In the genomic region with DNA sequence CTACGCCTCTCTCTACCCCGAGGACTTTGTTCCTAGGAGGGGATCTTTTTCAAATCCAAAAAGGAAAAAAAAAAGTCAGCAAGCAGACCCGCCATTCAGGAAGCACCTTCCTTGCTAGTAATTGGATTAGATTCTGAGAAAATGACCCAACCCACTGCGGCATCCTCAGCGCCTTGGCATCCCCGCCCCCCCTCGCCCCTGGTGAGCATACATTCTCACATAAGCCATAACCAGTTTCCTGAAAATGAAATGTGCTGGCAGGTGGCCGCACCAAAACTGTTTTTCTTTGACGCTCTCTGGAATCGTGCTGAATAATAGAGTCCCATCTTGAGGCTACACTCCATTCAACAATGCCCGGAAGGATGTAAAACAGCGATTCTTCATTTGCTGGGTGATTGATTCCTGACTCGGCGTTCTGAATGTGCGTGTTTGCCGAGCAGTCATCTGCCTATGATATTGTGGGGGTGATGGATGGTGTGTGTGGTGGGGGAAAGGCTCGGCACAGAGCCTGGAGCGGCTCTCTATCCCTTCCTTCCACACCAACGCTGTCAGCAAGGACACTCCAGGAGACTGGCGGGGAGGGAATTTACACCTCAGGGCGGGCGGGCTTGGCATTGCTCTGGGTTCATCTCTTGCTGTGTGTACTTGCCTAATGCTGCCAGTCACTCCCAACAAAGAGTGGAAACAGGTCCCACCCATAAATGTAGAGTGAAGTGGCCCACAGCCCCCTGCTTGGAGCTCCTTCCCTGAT, we compare ENCODE assay signal across 12 mouse cellular contexts. TPM values are rescaled to one million over a fixed set of nuclear protein-coding genes. Genes with fewer than 3 reads are reported as not detected.
DNase-seq lines count a peak whose midpoint lies in the region; ATAC-seq and TF ChIP-seq lines count a peak whose summit lies in the region.
"Had no signal": no experiment of that assay in that cellular context is flagged by ENCODE, and none has a peak within 500 bp of the region (broad histone marks: within the 10 kb centered on the region; RNA-seq: fewer than 3 reads in every experiment).

No protein-coding gene starts in this region.

- 36% methylated on average over 22 of the region's 22 CpGs for WGBS in forebrain, embryonic 15.5 days
- 55% methylated on average over 22 of the region's 22 CpGs for WGBS in forebrain, embryonic 12.5 days
- 54% methylated on average over 22 of the region's 22 CpGs for WGBS in midbrain, embryonic 13.5 days
- 72% methylated on average over 22 of the region's 22 CpGs for WGBS in midbrain, embryonic 10.5 days
- WGBS in hindbrain, embryonic 12.5 days: 55% methylated on average over 22 of the region's 22 CpGs
- WGBS in neural tube, embryonic 13.5 days: 43% methylated on average over 22 of the region's 22 CpGs
- 67% methylated on average over 22 of the region's 22 CpGs for WGBS in heart, adult 2 months

- no peaks in the 10 kb centered on the region for H3K9me3 ChIP-seq in forebrain, embryonic 15.5 days
- H3K9me3 ChIP-seq in forebrain, embryonic 12.5 days: no peaks in the 10 kb centered on the region
- no peaks in the 10 kb centered on the region for H3K9me3 ChIP-seq in midbrain, embryonic 13.5 days
- H3K9me3 ChIP-seq in midbrain, embryonic 10.5 days (replicated peaks): no peaks in the 10 kb centered on the region
- H3K9me3 ChIP-seq in hindbrain, embryonic 12.5 days (replicated peaks): no peaks in the 10 kb centered on the region
- H3K9me3 ChIP-seq in neural tube, embryonic 13.5 days: no peaks in the 10 kb centered on the region
- H3K9me3 ChIP-seq: embryonic facial prominence, embryonic 15.5 days; limb, embryonic 10.5 days; liver, embryonic 15.5 days had no signal

- no peak for TF ChIP-seq EP300 in heart, adult 2 months (IDR thresholded peaks at IDR 0.05; ENCODE audit: insufficient read depth, low read depth, low read length)

- 0 out of 2 replicates have a peak overlapping the region, but pooled peaks have one; percentile 12 for H3K4me2 ChIP-seq in forebrain, embryonic 15.5 days (replicated peaks)
- H3K4me2 ChIP-seq in forebrain, embryonic 12.5 days: no peak overlapping the region
- H3K4me2 ChIP-seq in midbrain, embryonic 13.5 days (replicated peaks): 0 out of 2 replicates have a peak overlapping the region, but pooled peaks have one; percentile 9
- H3K4me2 ChIP-seq in hindbrain, embryonic 12.5 days (replicated peaks): peak overlapping the region; percentile 26
- peak overlapping the region; percentile 25 for H3K4me2 ChIP-seq in neural tube, embryonic 13.5 days
- H3K4me2 ChIP-seq: embryonic facial prominence, embryonic 15.5 days; heart, embryonic 11.5 days; liver, embryonic 15.5 days had no signal

- peak overlapping the region; percentile 19; the same call in 1 of the 2 replicates for H3K9ac ChIP-seq in forebrain, embryonic 15.5 days (replicated peaks)
- H3K9ac ChIP-seq in forebrain, embryonic 12.5 days: no peak overlapping the region
- 0 out of 2 replicates have a peak overlapping the region, but pooled peaks have one; percentile 28 for H3K9ac ChIP-seq in midbrain, embryonic 13.5 days (replicated peaks)
- peak overlapping the region; percentile 45; the same call in 1 of the 2 replicates for H3K9ac ChIP-seq in hindbrain, embryonic 12.5 days
- peak overlapping the region; percentile 53 for H3K9ac ChIP-seq in neural tube, embryonic 13.5 days
- no peak overlapping the region for H3K9ac ChIP-seq in heart, adult 2 months (ENCODE audit: low read depth, low read length)
- H3K9ac ChIP-seq: embryonic facial prominence, embryonic 15.5 days; liver, embryonic 15.5 days had no signal

- no peak overlapping the region for H3K4me3 ChIP-seq in forebrain, embryonic 15.5 days
- no peak overlapping the region for H3K4me3 ChIP-seq in forebrain, embryonic 12.5 days (replicated peaks)
- no peak overlapping the region for H3K4me3 ChIP-seq in midbrain, embryonic 13.5 days (replicated peaks)
- no peak overlapping the region for H3K4me3 ChIP-seq in midbrain, embryonic 10.5 days
- no peak overlapping the region for H3K4me3 ChIP-seq in hindbrain, embryonic 12.5 days
- H3K4me3 ChIP-seq in neural tube, embryonic 13.5 days: no peak overlapping the region
- H3K4me3 ChIP-seq in heart, adult 2 months: no peak overlapping the region
- H3K4me3 ChIP-seq: embryonic facial prominence, embryonic 15.5 days; limb, embryonic 10.5 days; liver, embryonic 15.5 days had no signal

- no peaks in the 10 kb centered on the region for H3K79me2 ChIP-seq in heart, adult 2 months (replicated peaks; ENCODE audit: control insufficient read depth, insufficient read depth, low read length)

- no peak for TF ChIP-seq CTCF in heart, adult 2 months (IDR thresholded peaks at IDR 0.05)

- no peak for DNase-seq in midbrain, embryonic 10.5 days (ENCODE audit: low spot score)
- DNase-seq in heart, adult 2 months: no peak
- DNase-seq in ovary, postnatal 14 days (ENCODE audit: low spot score): no peak

- no peak for TF ChIP-seq POLR2A in heart, adult 2 months (IDR thresholded peaks at IDR 0.05; ENCODE audit: insufficient read depth, low read depth, low read length)

- peaks cover 14% of the 10 kb centered on the region for H3K36me3 ChIP-seq in forebrain, embryonic 15.5 days
- peaks cover 16% of the 10 kb centered on the region for H3K36me3 ChIP-seq in forebrain, embryonic 12.5 days (replicated peaks)
- H3K36me3 ChIP-seq in midbrain, embryonic 13.5 days: peaks cover 49% of the 10 kb centered on the region
- H3K36me3 ChIP-seq in midbrain, embryonic 10.5 days: peaks cover 58% of the 10 kb centered on the region
- H3K36me3 ChIP-seq in hindbrain, embryonic 12.5 days: peaks cover 34% of the 10 kb centered on the region
- peaks cover 43% of the 10 kb centered on the region for H3K36me3 ChIP-seq in neural tube, embryonic 13.5 days
- no peaks in the 10 kb centered on the region for H3K36me3 ChIP-seq in heart, adult 2 months (ENCODE audit: control insufficient read depth, insufficient read depth, low read length)
- H3K36me3 ChIP-seq: liver, embryonic 15.5 days had no signal

- H3K27ac ChIP-seq in forebrain, embryonic 15.5 days (replicated peaks): peak overlapping the region; percentile 56; the same call in 1 of the 2 replicates
- no peak overlapping the region for H3K27ac ChIP-seq in forebrain, embryonic 12.5 days
- peak overlapping the region; percentile 58; the same call in 1 of the 2 replicates for H3K27ac ChIP-seq in midbrain, embryonic 13.5 days
- no peak overlapping the region for H3K27ac ChIP-seq in midbrain, embryonic 10.5 days (replicated peaks)
- peak overlapping the region; percentile 68 for H3K27ac ChIP-seq in hindbrain, embryonic 12.5 days
- peak overlapping the region; percentile 55 for H3K27ac ChIP-seq in neural tube, embryonic 13.5 days (replicated peaks)
- H3K27ac ChIP-seq in heart, adult 2 months: no peak overlapping the region
- H3K27ac ChIP-seq: embryonic facial prominence, embryonic 15.5 days; liver, embryonic 15.5 days had no signal

- intact Hi-C loops in heart, adult 2 months (cut with DNase I): no loop called here

- no peaks in the 10 kb centered on the region for H3K27me3 ChIP-seq in forebrain, embryonic 15.5 days
- peaks cover 27% of the 10 kb centered on the region; the same call in 1 of the 2 replicates for H3K27me3 ChIP-seq in forebrain, embryonic 12.5 days
- H3K27me3 ChIP-seq in midbrain, embryonic 13.5 days: 0 out of 2 replicates have a peak, but pooled peaks cover 2% of the 10 kb centered on the region
- H3K27me3 ChIP-seq in midbrain, embryonic 10.5 days (ENCODE audit: low read depth, poor library complexity, severe bottlenecking): peaks cover 11% of the 10 kb centered on the region
- peaks cover 3% of the 10 kb centered on the region; the same call in 1 of the 2 replicates for H3K27me3 ChIP-seq in hindbrain, embryonic 12.5 days
- peaks cover 5% of the 10 kb centered on the region for H3K27me3 ChIP-seq in neural tube, embryonic 13.5 days
- H3K27me3 ChIP-seq in heart, adult 2 months (ENCODE audit: control insufficient read depth, insufficient read depth, low read length): no peaks in the 10 kb centered on the region

- peaks cover 31% of the 10 kb centered on the region for H3K4me1 ChIP-seq in forebrain, embryonic 15.5 days
- peaks cover 49% of the 10 kb centered on the region for H3K4me1 ChIP-seq in forebrain, embryonic 12.5 days
- H3K4me1 ChIP-seq in midbrain, embryonic 13.5 days (replicated peaks): peaks cover 62% of the 10 kb centered on the region
- peaks cover 57% of the 10 kb centered on the region for H3K4me1 ChIP-seq in midbrain, embryonic 10.5 days
- H3K4me1 ChIP-seq in hindbrain, embryonic 12.5 days: peaks cover 62% of the 10 kb centered on the region
- H3K4me1 ChIP-seq in neural tube, embryonic 13.5 days (replicated peaks): peaks cover 70% of the 10 kb centered on the region
- no peaks in the 10 kb centered on the region for H3K4me1 ChIP-seq in heart, adult 2 months (ENCODE audit: control insufficient read depth, insufficient read depth, low read length)
- H3K4me1 ChIP-seq: liver, embryonic 15.5 days had no signal

- 0 out of 2 replicates have a peak, but pooled peaks have one; percentile 23 for ATAC-seq in forebrain, embryonic 15.5 days (replicated peaks)
- no peak for ATAC-seq in forebrain, embryonic 12.5 days (ENCODE audit: low FRiP score)
- ATAC-seq in midbrain, embryonic 13.5 days: no peak
- ATAC-seq in hindbrain, embryonic 12.5 days (ENCODE audit: low FRiP score): peak; percentile 32
- ATAC-seq in neural tube, embryonic 13.5 days (ENCODE audit: low read depth): peak; percentile 28; the same call in 1 of the 2 replicates

RNA-seq across cellular contexts. Expression of gene Olfm1, which starts 18.9 kb away (rescaled TPM):
- polyA plus RNA-seq in forebrain, embryonic 15.5 days (2015; fragmentation: Nextera tagmentation; extraction: Ambion mirVana): 225 and 234 TPM in 2 replicates
- 79.8 and 81.5 TPM in 2 replicates for polyA plus RNA-seq in forebrain, embryonic 12.5 days (2016; fragmentation: Nextera tagmentation; extraction: Ambion mirVana)
- 171 and 203 TPM in 2 replicates for polyA plus RNA-seq in midbrain, embryonic 13.5 days (2015; fragmentation: Nextera tagmentation; extraction: Ambion mirVana)
- polyA plus RNA-seq in midbrain, embryonic 10.5 days (2016; fragmentation: Nextera tagmentation; extraction: Ambion mirVana): 27.8 and 42.4 TPM in 2 replicates
- polyA plus RNA-seq in hindbrain, embryonic 12.5 days (2016; fragmentation: Nextera tagmentation; extraction: Ambion mirVana): 189 and 191 TPM in 2 replicates
- 298 and 324 TPM in 2 replicates for polyA plus RNA-seq in neural tube, embryonic 13.5 days (2015; fragmentation: Nextera tagmentation; extraction: Ambion mirVana)
- 1 to 10 TPM; 9.1 TPM for total RNA-seq in heart, adult 2 months (2021)
- 17.6 and 19.8 TPM in 2 replicates for polyA plus RNA-seq in heart, adult 2 months (2012; rRNA removed)

Comparison
In these comparisons a context has a peak if more than half of its experiments do, and no peak if none do; other contexts are left out.
1. ATAC-seq: peak in forebrain, embryonic 15.5 days (single experiment), hindbrain, embryonic 12.5 days (single experiment) and neural tube, embryonic 13.5 days (single experiment); none in forebrain, embryonic 12.5 days (single experiment) and midbrain, embryonic 13.5 days (single experiment).
2. H3K27ac ChIP-seq: peak in forebrain, embryonic 15.5 days (single experiment), midbrain, embryonic 13.5 days (single experiment), hindbrain, embryonic 12.5 days (single experiment) and neural tube, embryonic 13.5 days (single experiment); none in forebrain, embryonic 12.5 days (single experiment), midbrain, embryonic 10.5 days (single experiment) and heart, adult 2 months (single experiment).
3. H3K9ac ChIP-seq: peak in forebrain, embryonic 15.5 days (single experiment), midbrain, embryonic 13.5 days (single experiment), hindbrain, embryonic 12.5 days (single experiment) and neural tube, embryonic 13.5 days (single experiment); none in forebrain, embryonic 12.5 days (single experiment) and heart, adult 2 months (single experiment).